Mouse (Mus musculus): ENCODE data around the gene Sos1. TPM values are rescaled to one million over a fixed set of nuclear protein-coding genes. Genes with fewer than 3 reads are reported as not detected.

The Sos1 gene
- total and polyA plus RNA-seq, 3 experiments, result 3.2 to 13.1 (median 11.2) TPM

GRCm38 (mm10) chr17:80345277-80345676 is 135.0 kb downstream of the Sos1 start:
- 80% methylated on average over 4 of the region's 4 CpGs for WGBS

More at GRCm38 (mm10) chr17:80345277-80345676, 135.0 kb downstream of the Sos1 start:
- H3K27me3 ChIP-seq (ENCODE audit: control insufficient read depth, insufficient read depth, low read length), result no peaks in the 10 kb centered on the region
- H3K4me1 ChIP-seq (ENCODE audit: control insufficient read depth, insufficient read depth, low read length), result no peaks in the 10 kb centered on the region
- no peak overlapping the region for H3K9ac ChIP-seq (ENCODE audit: low read depth, low read length)
- H3K27ac ChIP-seq, result no peak overlapping the region
- TF ChIP-seq EP300 (IDR thresholded peaks at IDR 0.05; ENCODE audit: insufficient read depth, low read depth, low read length) (no peak), CTCF (IDR thresholded peaks at IDR 0.05) (peak; percentile 42)
- no peak for DNase-seq
- intact Hi-C loops (cut with DNase I), result no loop called here
- H3K36me3 ChIP-seq (ENCODE audit: control insufficient read depth, insufficient read depth, low read length), result no peaks in the 10 kb centered on the region
- H3K79me2 ChIP-seq (replicated peaks; ENCODE audit: control insufficient read depth, insufficient read depth, low read length), result no peaks in the 10 kb centered on the region
- no peak overlapping the region for H3K4me3 ChIP-seq

Other genes with a start within 250 kb of the Sos1 start
- 10 to 100 TPM; 15.4 to 15.6 TPM for gene Morn2, start 190.2 kb downstream of the Sos1 start, total RNA-seq (2021)
- 9.1 and 9.5 TPM in 2 replicates for gene Morn2, start 190.2 kb downstream of the Sos1 start, polyA plus RNA-seq (2012; rRNA removed)
- 1 to 10 TPM; 5.4 to 6.0 TPM for gene Dhx57, start 190.0 kb downstream of the Sos1 start, total RNA-seq (2021)
- gene Dhx57, start 190.0 kb downstream of the Sos1 start, polyA plus RNA-seq (2012; rRNA removed), result 3.9 and 6.9 TPM in 2 replicates
- under 1 TPM in 1 of 2 experiments, not detected in 1; 0.18 TPM for gene Arhgef33, start 173.0 kb downstream of the Sos1 start, total RNA-seq (2021)
- gene Arhgef33, start 173.0 kb downstream of the Sos1 start, polyA plus RNA-seq (2012; rRNA removed), result 0.06 TPM in 1 of 2 replicates, not detected in the other
- gene Gm10190, start 106.9 kb downstream of the Sos1 start, total RNA-seq (2021), result not detected
- not detected in 2 replicates for gene Gm10190, start 106.9 kb downstream of the Sos1 start, polyA plus RNA-seq (2012; rRNA removed)
- under 1 TPM in 1 of 2 experiments, not detected in 1; 0.18 TPM for gene Cdkl4, start 97.4 kb upstream of the Sos1 start, total RNA-seq (2021)
- 0.18 TPM in 1 of 2 replicates, not detected in the other for gene Cdkl4, start 97.4 kb upstream of the Sos1 start, polyA plus RNA-seq (2012; rRNA removed)
- gene Map4k3, start 248.0 kb upstream of the Sos1 start, total RNA-seq (2021), result 10 to 100 TPM; 24.4 to 24.7 TPM
- gene Map4k3, start 248.0 kb upstream of the Sos1 start, polyA plus RNA-seq (2012; rRNA removed), result 12.8 and 20.3 TPM in 2 replicates